Mouse (Mus musculus): ENCODE data around the gene Syngr1.

DNA sequence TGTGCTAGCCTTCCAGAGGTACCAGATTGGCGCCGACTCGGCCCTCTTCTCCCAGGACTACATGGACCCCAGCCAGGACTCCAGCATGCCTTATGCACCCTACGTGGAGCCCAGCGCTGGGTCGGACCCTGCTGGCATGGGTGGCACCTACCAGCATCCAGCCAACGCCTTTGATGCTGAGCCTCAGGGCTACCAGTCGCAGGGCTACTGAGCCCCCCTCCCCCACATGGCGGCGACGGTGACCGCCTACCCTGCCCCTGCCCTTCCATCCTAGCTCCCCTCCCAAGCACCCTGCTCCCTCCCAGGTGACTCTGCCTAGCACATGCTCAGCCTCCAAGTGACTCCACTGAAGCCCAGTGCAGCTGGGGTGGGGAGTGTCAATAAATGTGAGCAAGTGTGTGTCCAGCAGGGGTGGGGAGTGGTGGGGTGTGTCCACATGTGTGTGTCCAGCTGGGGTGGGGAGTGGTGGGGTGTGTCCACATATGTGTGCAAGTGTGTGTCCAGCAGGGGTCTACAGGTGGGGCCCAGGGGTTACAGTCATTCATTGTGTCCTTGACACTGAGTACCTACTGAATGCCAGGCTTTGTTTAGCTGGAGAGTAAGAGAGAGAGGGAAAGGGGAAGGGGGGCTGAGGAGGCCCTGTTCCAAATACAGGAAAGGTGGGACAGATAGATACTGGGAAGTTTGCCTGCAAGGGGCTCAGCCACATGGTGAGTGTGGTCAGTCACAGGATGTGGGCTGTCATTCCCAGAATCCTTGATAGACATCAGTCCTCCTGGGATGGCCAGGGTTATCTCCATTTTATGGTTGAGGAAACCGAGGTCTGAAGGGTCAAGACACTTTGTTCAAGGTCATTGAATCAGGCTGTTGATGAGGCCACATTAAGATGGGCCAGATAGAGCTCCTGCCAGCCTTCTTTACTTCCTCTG lies 25.0 kb downstream of the Syngr1 start:
- no peak for TF ChIP-seq CTCF (IDR thresholded peaks at IDR 0.05; ENCODE audit: borderline replicate concordance, insufficient read depth, low read length)
- no peak for TF ChIP-seq POLR2A (IDR thresholded peaks at IDR 0.05; ENCODE audit: low read depth, low read length)

Data from embryonic fibroblast, embryonic 13.5 days (primary cell).